Mouse (Mus musculus): ENCODE measurements around the gene Wscd2. TPM values are rescaled to one million over a fixed set of nuclear protein-coding genes. Genes with fewer than 3 reads are reported as not detected.
A peak's percentile ranks its signal among the peaks of the same experiment; 100 is the strongest.

Wscd2 gene
- polyA plus RNA-seq, 1 experiment from 2014 or later = 6.2 TPM

DNA sequence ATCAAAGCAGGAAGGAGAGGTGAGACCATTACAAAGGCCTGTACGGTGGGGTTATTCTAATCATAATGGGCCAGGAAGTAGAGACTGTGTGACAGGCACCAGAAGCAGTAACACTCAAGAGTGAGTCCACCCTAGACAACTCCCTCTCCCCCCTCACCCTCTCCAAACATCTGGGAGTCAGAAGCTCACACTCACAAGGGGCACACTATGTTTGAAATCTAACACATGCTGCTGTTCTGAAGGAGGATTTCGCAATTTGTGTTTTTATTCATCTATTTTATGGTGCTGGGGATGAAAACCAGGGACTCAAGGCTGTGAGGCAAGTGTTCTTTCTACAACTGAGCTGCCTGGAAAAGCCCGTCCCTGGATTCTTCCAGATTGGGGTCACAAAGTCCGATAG is 114.6 kb downstream of the Wscd2 start:
- Histone ChIP-seq H3K9ac (ENCODE audit: low read length) (no peak overlapping the region), H3K9me3 (replicated peaks; ENCODE audit: control insufficient read depth, low read length) (no peaks in the 10 kb centered on the region), H3K27me3 (ENCODE audit: control insufficient read depth, insufficient read depth, low read length) (no peaks in the 10 kb centered on the region), H3K4me3 (replicated peaks; ENCODE audit: low read length) (no peak overlapping the region), H3K36me3 (ENCODE audit: control insufficient read depth, insufficient read depth, low read length) (no peaks in the 10 kb centered on the region), H3K4me2 (ENCODE audit: low read depth, low read length) (no peak overlapping the region), H3K27ac (ENCODE audit: low read length) (no peak overlapping the region), H3K4me1 (ENCODE audit: control insufficient read depth, insufficient read depth, low read length) (peaks cover 14% of the 10 kb centered on the region; the same call in 1 of the 2 replicates)
- 57% methylated on average over 4 of the region's 4 CpGs for WGBS
- no peak for ATAC-seq (ENCODE audit: insufficient read depth, low FRiP score)

GRCm38 (mm10) chr5:113606121-113606520 is 116.0 kb downstream of the Wscd2 start:
- Histone ChIP-seq H3K9me3 (replicated peaks; ENCODE audit: control insufficient read depth, low read length) (no peaks in the 10 kb centered on the region), H3K9ac (ENCODE audit: low read length) (no peak overlapping the region), H3K4me2 (ENCODE audit: low read depth, low read length) (no peak overlapping the region), H3K27me3 (ENCODE audit: control insufficient read depth, insufficient read depth, low read length) (no peaks in the 10 kb centered on the region), H3K27ac (ENCODE audit: low read length) (no peak overlapping the region), H3K4me3 (replicated peaks; ENCODE audit: low read length) (no peak overlapping the region), H3K36me3 (ENCODE audit: control insufficient read depth, insufficient read depth, low read length) (no peaks in the 10 kb centered on the region), H3K4me1 (ENCODE audit: control insufficient read depth, insufficient read depth, low read length) (peaks cover 14% of the 10 kb centered on the region; the same call in 1 of the 2 replicates)
- ATAC-seq (ENCODE audit: insufficient read depth, low FRiP score) = no peak
- WGBS = 64% methylated on average over 3 of the region's 3 CpGs

DNA sequence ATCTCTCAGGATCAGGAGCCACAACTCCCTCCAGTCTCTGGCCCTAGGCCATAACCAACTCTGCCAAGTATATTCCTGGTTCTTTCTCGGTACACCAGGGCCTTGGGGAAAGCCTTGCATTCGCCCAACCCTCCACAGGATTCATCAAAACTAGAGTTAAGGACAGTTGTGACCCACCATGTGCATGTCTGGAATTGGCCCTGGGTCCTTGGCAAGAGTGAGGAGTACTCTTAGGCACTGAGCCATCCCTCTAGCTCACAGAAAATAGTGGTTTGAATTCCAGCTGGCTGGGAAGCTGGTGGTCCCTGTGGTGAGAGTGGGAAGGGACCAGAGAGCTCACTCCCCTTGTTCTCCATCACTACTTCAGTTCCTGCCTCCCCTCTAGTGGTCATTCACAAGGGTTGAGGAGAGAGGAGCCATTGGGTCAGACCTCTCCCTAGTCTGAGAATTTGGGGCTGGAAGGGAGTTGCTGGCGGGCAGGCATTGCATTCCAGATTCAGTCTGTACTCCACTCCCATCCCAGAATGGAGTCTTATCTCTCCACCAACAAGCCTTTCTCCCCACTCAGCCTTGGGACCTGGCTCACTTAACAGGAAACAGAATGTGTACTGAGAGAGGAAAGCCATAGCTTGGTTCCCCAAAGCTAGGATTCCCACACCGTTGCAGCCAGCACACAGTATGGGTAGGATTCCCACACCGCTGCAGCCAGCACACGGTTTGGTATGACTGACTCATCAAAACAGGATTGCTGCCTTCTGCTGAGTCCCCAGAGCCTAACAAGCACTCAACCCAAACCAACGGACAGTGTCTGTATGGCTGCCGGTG is 117.0 kb downstream of the Wscd2 start:
- 69% methylated on average over 8 of the region's 8 CpGs for WGBS
- Histone ChIP-seq H3K4me3 (replicated peaks; ENCODE audit: low read length) (no peak overlapping the region), H3K36me3 (ENCODE audit: control insufficient read depth, insufficient read depth, low read length) (no peaks in the 10 kb centered on the region), H3K4me2 (ENCODE audit: low read depth, low read length) (no peak overlapping the region), H3K9ac (ENCODE audit: low read length) (no peak overlapping the region), H3K27me3 (ENCODE audit: control insufficient read depth, insufficient read depth, low read length) (no peaks in the 10 kb centered on the region), H3K9me3 (replicated peaks; ENCODE audit: control insufficient read depth, low read length) (no peaks in the 10 kb centered on the region), H3K27ac (ENCODE audit: low read length) (peak overlapping the region; percentile 71), H3K4me1 (ENCODE audit: control insufficient read depth, insufficient read depth, low read length) (peaks cover 14% of the 10 kb centered on the region; the same call in 1 of the 2 replicates)
- ATAC-seq (ENCODE audit: insufficient read depth, low FRiP score) = no peak

DNA sequence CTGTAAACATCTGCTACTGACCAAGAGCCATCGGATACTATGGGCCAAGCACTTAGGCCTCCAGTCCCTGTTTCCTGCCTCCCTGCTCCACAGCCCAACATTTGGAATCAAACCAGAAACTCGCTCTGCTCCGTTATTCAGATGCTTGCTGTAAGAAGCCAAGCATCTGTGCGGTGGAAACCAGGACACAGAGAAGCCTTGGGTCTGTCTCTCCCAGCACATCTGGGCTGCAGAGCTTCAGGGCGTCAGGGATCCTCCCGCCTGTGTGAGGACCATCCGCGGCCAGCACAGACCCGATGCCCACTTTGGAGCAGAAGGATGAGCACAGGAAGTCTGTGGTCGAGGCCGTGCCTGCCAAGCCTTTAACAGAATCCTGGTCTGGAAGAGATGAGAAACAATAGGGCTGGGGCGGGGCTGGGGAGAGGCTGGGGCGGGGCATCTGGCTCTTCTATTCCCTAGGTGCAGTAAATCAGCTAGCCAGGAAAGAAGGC is 117.9 kb downstream of the Wscd2 start:
- Histone ChIP-seq H3K9ac (ENCODE audit: low read length) (no peak overlapping the region), H3K4me2 (ENCODE audit: low read depth, low read length) (no peak overlapping the region), H3K9me3 (replicated peaks; ENCODE audit: control insufficient read depth, low read length) (no peaks in the 10 kb centered on the region), H3K27ac (ENCODE audit: low read length) (peak overlapping the region; percentile 71), H3K36me3 (ENCODE audit: control insufficient read depth, insufficient read depth, low read length) (no peaks in the 10 kb centered on the region), H3K4me1 (ENCODE audit: control insufficient read depth, insufficient read depth, low read length) (peaks cover 14% of the 10 kb centered on the region; the same call in 1 of the 2 replicates), H3K4me3 (replicated peaks; ENCODE audit: low read length) (no peak overlapping the region), H3K27me3 (ENCODE audit: control insufficient read depth, insufficient read depth, low read length) (no peaks in the 10 kb centered on the region)
- ATAC-seq (ENCODE audit: insufficient read depth, low FRiP score) = peak; percentile 42
- WGBS = 28% methylated on average over 13 of the region's 13 CpGs

DNA sequence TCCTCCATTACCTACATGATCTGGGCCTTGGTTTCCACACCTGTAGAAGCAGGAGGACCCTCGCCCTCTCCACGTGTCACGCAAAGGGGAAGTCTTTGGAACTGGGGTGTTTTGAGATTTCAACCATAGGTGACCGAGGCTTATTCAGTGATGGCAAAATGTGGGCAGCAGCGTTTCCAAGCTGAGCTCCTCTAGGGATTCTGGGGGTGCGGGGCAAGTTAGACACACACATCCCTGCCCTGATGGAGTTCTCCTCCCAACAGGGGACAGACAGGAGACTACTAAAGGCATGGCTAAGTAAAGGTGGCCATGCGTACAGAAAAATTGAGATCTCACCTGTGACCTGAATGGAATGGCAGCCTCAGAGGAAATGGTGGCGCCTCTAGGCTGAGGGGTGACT is 118.4 kb downstream of the Wscd2 start:
- Histone ChIP-seq H3K9me3 (replicated peaks; ENCODE audit: control insufficient read depth, low read length) (no peaks in the 10 kb centered on the region), H3K4me2 (ENCODE audit: low read depth, low read length) (no peak overlapping the region), H3K27me3 (ENCODE audit: control insufficient read depth, insufficient read depth, low read length) (no peaks in the 10 kb centered on the region), H3K36me3 (ENCODE audit: control insufficient read depth, insufficient read depth, low read length) (no peaks in the 10 kb centered on the region), H3K9ac (ENCODE audit: low read length) (no peak overlapping the region), H3K4me1 (ENCODE audit: control insufficient read depth, insufficient read depth, low read length) (peaks cover 14% of the 10 kb centered on the region; the same call in 1 of the 2 replicates), H3K27ac (ENCODE audit: low read length) (peak overlapping the region; percentile 71; the same call in 1 of the 2 replicates), H3K4me3 (replicated peaks; ENCODE audit: low read length) (no peak overlapping the region)
- ATAC-seq (ENCODE audit: insufficient read depth, low FRiP score) = no peak
- 81% methylated on average over 8 of the region's 8 CpGs for WGBS

DNA sequence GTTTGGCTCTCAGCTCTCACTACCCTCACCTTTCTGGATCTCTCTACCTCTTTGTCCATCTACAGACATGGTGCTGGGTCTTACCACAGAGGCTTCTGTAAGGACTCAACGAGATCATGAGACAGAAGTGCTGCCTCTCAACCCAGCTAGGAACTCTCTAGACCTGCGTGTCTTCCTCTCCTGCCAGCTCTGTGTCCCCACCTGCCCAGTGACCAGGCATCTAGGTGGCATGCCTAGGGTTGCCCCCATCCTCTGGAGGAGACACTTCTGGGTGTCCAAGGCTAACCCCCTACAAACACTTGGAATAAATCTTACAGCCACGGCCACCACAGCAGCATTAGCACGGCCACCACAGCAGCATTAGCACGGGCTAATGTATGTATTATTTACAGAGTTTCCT is 119.8 kb downstream of the Wscd2 start:
- H3K9me3 ChIP-seq (replicated peaks; ENCODE audit: control insufficient read depth, low read length) = no peaks in the 10 kb centered on the region
- H3K4me3 ChIP-seq (replicated peaks; ENCODE audit: low read length) = no peak overlapping the region
- no peaks in the 10 kb centered on the region for H3K36me3 ChIP-seq (ENCODE audit: control insufficient read depth, insufficient read depth, low read length)
- H3K4me1 ChIP-seq (ENCODE audit: control insufficient read depth, insufficient read depth, low read length) = peaks cover 14% of the 10 kb centered on the region; the same call in 1 of the 2 replicates
- no peak overlapping the region for H3K4me2 ChIP-seq (ENCODE audit: low read depth, low read length)
- WGBS = 61% methylated on average over 5 of the region's 5 CpGs
- H3K27me3 ChIP-seq (ENCODE audit: control insufficient read depth, insufficient read depth, low read length) = no peaks in the 10 kb centered on the region
- no peak for ATAC-seq (ENCODE audit: insufficient read depth, low FRiP score)
- H3K27ac ChIP-seq (ENCODE audit: low read length) = no peak overlapping the region
- H3K9ac ChIP-seq (ENCODE audit: low read length) = no peak overlapping the region

DNA sequence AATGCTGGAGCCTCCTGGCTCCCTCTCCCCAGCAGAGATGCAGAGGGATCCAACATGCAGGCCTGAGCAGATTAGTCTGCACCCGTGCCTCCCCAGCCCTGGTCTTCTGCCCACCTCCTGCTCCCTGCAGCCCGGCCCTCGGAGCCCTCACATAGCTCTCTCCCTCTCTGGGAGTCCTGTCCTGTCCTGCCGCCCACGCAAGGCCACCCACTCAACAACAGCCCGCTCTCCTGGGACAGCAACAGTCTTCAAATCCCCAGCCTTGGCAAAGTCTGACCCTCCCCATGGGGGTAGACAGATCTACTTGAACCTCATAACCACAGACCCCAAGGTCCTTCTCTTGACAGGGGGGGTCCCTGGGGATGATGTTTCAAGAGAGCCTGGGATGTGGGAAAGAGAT is 120.4 kb downstream of the Wscd2 start:
- H3K27me3 ChIP-seq (ENCODE audit: control insufficient read depth, insufficient read depth, low read length) = no peaks in the 10 kb centered on the region
- no peaks in the 10 kb centered on the region for H3K36me3 ChIP-seq (ENCODE audit: control insufficient read depth, insufficient read depth, low read length)
- H3K4me3 ChIP-seq (replicated peaks; ENCODE audit: low read length) = no peak overlapping the region
- H3K9me3 ChIP-seq (replicated peaks; ENCODE audit: control insufficient read depth, low read length) = no peaks in the 10 kb centered on the region
- H3K9ac ChIP-seq (ENCODE audit: low read length) = no peak overlapping the region
- no peak for ATAC-seq (ENCODE audit: insufficient read depth, low FRiP score)
- H3K4me1 ChIP-seq (ENCODE audit: control insufficient read depth, insufficient read depth, low read length) = peaks cover 14% of the 10 kb centered on the region; the same call in 1 of the 2 replicates
- WGBS = 55% methylated on average over 6 of the region's 6 CpGs
- no peak overlapping the region for H3K27ac ChIP-seq (ENCODE audit: low read length)
- H3K4me2 ChIP-seq (ENCODE audit: low read depth, low read length) = no peak overlapping the region

DNA sequence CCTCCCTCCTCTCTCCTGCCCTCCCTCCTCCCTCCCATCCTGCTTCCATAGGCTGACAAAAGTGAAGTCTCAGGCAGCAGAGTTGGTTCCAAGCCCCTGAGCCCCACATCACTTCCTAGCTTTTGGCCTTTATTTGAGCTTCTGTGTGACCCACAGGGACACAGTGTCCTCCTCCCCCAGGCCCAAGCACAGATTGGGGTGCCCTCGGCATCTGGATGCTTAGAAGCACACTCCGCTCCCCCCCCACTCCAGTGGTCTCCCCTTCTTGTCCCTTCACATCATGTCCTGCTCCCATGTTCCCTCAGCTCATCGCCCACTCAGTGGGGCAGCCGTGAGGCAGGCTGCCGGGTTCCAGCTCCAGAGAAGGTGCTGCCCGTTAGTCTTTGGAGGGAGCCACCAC is 121.0 kb downstream of the Wscd2 start:
- WGBS = 80% methylated on average over 6 of the region's 6 CpGs
- H3K27ac ChIP-seq (ENCODE audit: low read length) = no peak overlapping the region
- no peak overlapping the region for H3K9ac ChIP-seq (ENCODE audit: low read length)
- H3K36me3 ChIP-seq (ENCODE audit: control insufficient read depth, insufficient read depth, low read length) = no peaks in the 10 kb centered on the region
- ATAC-seq (ENCODE audit: insufficient read depth, low FRiP score) = no peak
- H3K4me2 ChIP-seq (ENCODE audit: low read depth, low read length) = no peak overlapping the region
- H3K4me3 ChIP-seq (replicated peaks; ENCODE audit: low read length) = no peak overlapping the region
- H3K9me3 ChIP-seq (replicated peaks; ENCODE audit: control insufficient read depth, low read length) = no peaks in the 10 kb centered on the region
- H3K27me3 ChIP-seq (ENCODE audit: control insufficient read depth, insufficient read depth, low read length) = no peaks in the 10 kb centered on the region
- H3K4me1 ChIP-seq (ENCODE audit: control insufficient read depth, insufficient read depth, low read length) = peaks cover 14% of the 10 kb centered on the region; the same call in 1 of the 2 replicates

GRCm38 (mm10) chr5:113611771-113612233 is 121.7 kb downstream of the Wscd2 start:
- Histone ChIP-seq H3K27me3 (ENCODE audit: control insufficient read depth, insufficient read depth, low read length) (no peaks in the 10 kb centered on the region), H3K27ac (ENCODE audit: low read length) (no peak overlapping the region), H3K36me3 (ENCODE audit: control insufficient read depth, insufficient read depth, low read length) (no peaks in the 10 kb centered on the region), H3K4me2 (ENCODE audit: low read depth, low read length) (no peak overlapping the region), H3K9ac (ENCODE audit: low read length) (no peak overlapping the region), H3K9me3 (replicated peaks; ENCODE audit: control insufficient read depth, low read length) (no peaks in the 10 kb centered on the region), H3K4me1 (ENCODE audit: control insufficient read depth, insufficient read depth, low read length) (peaks cover 14% of the 10 kb centered on the region; the same call in 1 of the 2 replicates), H3K4me3 (replicated peaks; ENCODE audit: low read length) (no peak overlapping the region)
- WGBS = 80% methylated on average over 12 of the region's 12 CpGs
- no peak for ATAC-seq (ENCODE audit: insufficient read depth, low FRiP score)

Data from stomach, embryonic 16.5 days (tissue).